Comparison of ENCODE assay signal across 30 mouse cellular contexts in the genomic region with DNA sequence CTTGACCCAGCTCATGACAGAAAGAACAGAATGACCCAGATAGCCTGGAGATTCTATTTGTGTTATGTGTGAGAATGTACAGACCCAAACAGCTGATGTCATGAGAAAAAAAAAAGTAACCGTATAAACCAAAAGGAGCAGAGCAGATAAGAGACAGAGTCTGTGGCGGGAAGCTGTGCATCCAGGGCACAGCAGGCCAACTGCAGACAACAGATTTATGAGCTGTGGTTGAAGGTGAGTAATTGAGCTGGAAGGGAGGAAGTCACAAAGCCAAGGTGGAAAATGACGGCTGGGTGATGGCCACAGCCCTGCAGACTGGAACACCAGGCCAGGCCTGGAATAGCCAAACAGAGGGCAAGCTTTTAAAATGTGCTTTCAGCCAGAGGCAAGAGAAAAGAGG. TPM values are rescaled to one million over a fixed set of nuclear protein-coding genes. Genes with fewer than 3 reads are reported as not detected.
A peak's percentile ranks its signal among the peaks of the same experiment; 100 is the strongest.
DNase-seq lines count a peak whose midpoint lies in the region; ATAC-seq lines count a peak whose summit lies in the region.
"Had no signal": no experiment of that assay in that cellular context is flagged by ENCODE, and none has a peak within 500 bp of the region (broad histone marks: within the 10 kb centered on the region; RNA-seq: fewer than 3 reads in every experiment).

No protein-coding gene starts in this region.

- peak; percentile 31 for DNase-seq in adrenal gland, postnatal 14 days
- DNase-seq in adrenal gland, adult 18-20 months (ENCODE audit: low spot score in 2 of 2) = no peak
- no peak for DNase-seq in heart, adult 18-20 months
- no peak for DNase-seq in midbrain, embryonic 14.5 days
- peak; percentile 18 for DNase-seq in mesoderm, embryonic 11.5 days (ENCODE audit: low read depth, low spot score)
- DNase-seq in layer of hippocampus, adult 8-10 months (ENCODE audit: low spot score in 2 of 2) = no peak
- DNase-seq: adrenal gland, postnatal 10 days; cerebellum, adult 11 months; gastrocnemius, postnatal 10 days; heart, adult 11 months; heart, postnatal 14 days; kidney, postnatal 4 days; layer of hippocampus, adult 9-11 months; lung, adult 18-20 months; lung, postnatal 10 days; right cerebral cortex, postnatal 25 days; spleen, adult 18-20 months had no signal

- peaks cover 5% of the 10 kb centered on the region for H3K4me1 ChIP-seq in heart, embryonic 12.5 days (replicated peaks)
- no peaks in the 10 kb centered on the region for H3K4me1 ChIP-seq in midbrain, embryonic 15.5 days
- H3K4me1 ChIP-seq in midbrain, embryonic 14.5 days (ENCODE audit: control insufficient read depth, insufficient read depth, low read length) = no peaks in the 10 kb centered on the region
- H3K4me1 ChIP-seq: forebrain, embryonic 10.5 days; hindbrain, embryonic 12.5 days; limb, embryonic 13.5 days; liver, embryonic 12.5 days had no signal

- H3K9ac ChIP-seq in heart, embryonic 12.5 days = 0 out of 2 replicates have a peak overlapping the region, but pooled peaks have one; percentile 22
- no peak overlapping the region for H3K9ac ChIP-seq in midbrain, embryonic 15.5 days
- H3K9ac ChIP-seq in midbrain, embryonic 14.5 days (replicated peaks; ENCODE audit: low read length) = no peak overlapping the region
- H3K9ac ChIP-seq: heart, embryonic 13.5 days; hindbrain, embryonic 12.5 days; limb, embryonic 13.5 days; liver, embryonic 12.5 days had no signal

- no peaks in the 10 kb centered on the region for H3K36me3 ChIP-seq in heart, embryonic 12.5 days
- no peaks in the 10 kb centered on the region for H3K36me3 ChIP-seq in midbrain, embryonic 15.5 days (replicated peaks)
- H3K36me3 ChIP-seq in midbrain, embryonic 14.5 days (ENCODE audit: control insufficient read depth, insufficient read depth, low read length) = no peaks in the 10 kb centered on the region
- H3K36me3 ChIP-seq: forebrain, embryonic 10.5 days; G1E; heart, embryonic 13.5 days; hindbrain, embryonic 12.5 days; limb, embryonic 13.5 days; liver, embryonic 12.5 days had no signal

- no peak overlapping the region for H3K27ac ChIP-seq in heart, embryonic 12.5 days (ENCODE audit: poor library complexity, severe bottlenecking)
- no peak overlapping the region for H3K27ac ChIP-seq in midbrain, embryonic 15.5 days
- H3K27ac ChIP-seq in midbrain, embryonic 14.5 days (replicated peaks; ENCODE audit: low read depth, low read length) = no peak overlapping the region
- H3K27ac ChIP-seq: forebrain, embryonic 10.5 days; heart, embryonic 13.5 days; hindbrain, embryonic 12.5 days; limb, embryonic 13.5 days; liver, embryonic 12.5 days had no signal

- ATAC-seq in heart, embryonic 12.5 days (ENCODE audit: insufficient number of reproducible peaks, low FRiP score) = no peak
- 0 out of 2 replicates have a peak, but pooled peaks have one; percentile 37 for ATAC-seq in midbrain, embryonic 15.5 days (replicated peaks)
- no peak for ATAC-seq in midbrain, embryonic 14.5 days (ENCODE audit: low FRiP score, low TSS enrichment)
- ATAC-seq: forebrain, embryonic 16.5 days; intestine, postnatal 0 days; liver, embryonic 12.5 days; Patski had no signal

- WGBS in heart, embryonic 12.5 days = 11% methylated on average over 3 of the region's 3 CpGs
- 65% methylated on average over 3 of the region's 3 CpGs for whole genome bisulfite sequencing in midbrain, embryonic 15.5 days
- WGBS in midbrain, embryonic 14.5 days = 70% methylated on average over 3 of the region's 3 CpGs

- no peak overlapping the region for H3K4me2 ChIP-seq in heart, embryonic 12.5 days
- no peak overlapping the region for H3K4me2 ChIP-seq in midbrain, embryonic 15.5 days
- H3K4me2 ChIP-seq in midbrain, embryonic 14.5 days (ENCODE audit: low read length) = no peak overlapping the region
- H3K4me2 ChIP-seq: heart, embryonic 13.5 days; hindbrain, embryonic 12.5 days; limb, embryonic 13.5 days; liver, embryonic 12.5 days had no signal

- H3K9me3 ChIP-seq in heart, embryonic 12.5 days (replicated peaks) = no peaks in the 10 kb centered on the region
- H3K9me3 ChIP-seq in midbrain, embryonic 15.5 days = no peaks in the 10 kb centered on the region
- H3K9me3 ChIP-seq in midbrain, embryonic 14.5 days (ENCODE audit: control insufficient read depth, low read length) = no peaks in the 10 kb centered on the region
- H3K9me3 ChIP-seq: forebrain, embryonic 10.5 days; G1E; heart, embryonic 13.5 days; hindbrain, embryonic 12.5 days; limb, embryonic 13.5 days; liver, embryonic 12.5 days had no signal

- H3K4me3 ChIP-seq in heart, embryonic 12.5 days = no peak overlapping the region
- H3K4me3 ChIP-seq in midbrain, embryonic 15.5 days = no peak overlapping the region
- H3K4me3 ChIP-seq in midbrain, embryonic 14.5 days (replicated peaks; ENCODE audit: low read depth, low read length) = no peak overlapping the region
- H3K4me3 ChIP-seq: forebrain, embryonic 10.5 days; heart, embryonic 13.5 days; hindbrain, embryonic 12.5 days; limb, embryonic 13.5 days; liver, embryonic 12.5 days had no signal

- no peaks in the 10 kb centered on the region for H3K27me3 ChIP-seq in heart, embryonic 12.5 days (replicated peaks)
- H3K27me3 ChIP-seq in midbrain, embryonic 15.5 days (replicated peaks) = no peaks in the 10 kb centered on the region
- H3K27me3 ChIP-seq in midbrain, embryonic 14.5 days (ENCODE audit: control insufficient read depth, insufficient read depth, low read length) = no peaks in the 10 kb centered on the region
- H3K27me3 ChIP-seq: CH12.LX; heart, embryonic 13.5 days; hindbrain, embryonic 12.5 days; limb, embryonic 13.5 days; liver, embryonic 12.5 days; Patski had no signal

RNA-seq across cellular contexts. Expression of a gene that starts 49.6 kb away (rescaled TPM):
- total RNA-seq in adrenal gland, postnatal 14 days (2021) = 0.08 and 0.11 TPM in 2 replicates
- total RNA-seq in adrenal gland, adult 18-20 months (2021) = under 1 TPM in 1 of 2 experiments, not detected in 1; 0.03 TPM
- polyA plus RNA-seq in heart, embryonic 12.5 days (2016; fragmentation: Nextera tagmentation; extraction: Ambion mirVana) = 0.04 TPM in 1 of 2 replicates, not detected in the other
- total RNA-seq in heart, adult 18-20 months (2021) = under 1 TPM; 0.17 to 0.18 TPM
- 0.08 and 0.14 TPM in 2 replicates for polyA plus RNA-seq in midbrain, embryonic 15.5 days (2015; fragmentation: Nextera tagmentation; extraction: Ambion mirVana)
- 0.03 and 0.04 TPM in 2 replicates for polyA plus RNA-seq in midbrain, embryonic 14.5 days (2014; fragmentation: Nextera tagmentation; extraction: Ambion mirVana)
- 1 to 10 TPM; 4.0 to 5.3 (median 4.6) TPM for total RNA-seq in layer of hippocampus, adult 8-10 months (2022)
- polyA plus RNA-seq: G1E; intestine, postnatal 0 days; liver, embryonic 12.5 days; Patski; thymus, postnatal 0 days had no signal

Comparison
In these comparisons a context has a peak if more than half of its experiments do, and no peak if none do; other contexts are left out.
1. DNase-seq: peak in adrenal gland, postnatal 14 days (single experiment) and mesoderm, embryonic 11.5 days (single experiment); none in adrenal gland, adult 18-20 months (0 of 2), heart, adult 18-20 months (0 of 2), midbrain, embryonic 14.5 days (single experiment) and layer of hippocampus, adult 8-10 months (0 of 2).